Mouse (Mus musculus): Measurements from ENCODE around the gene Fcnb.

The Fcnb gene

GRCm38 (mm10) chr2:28032469-28032868, 52.2 kb downstream of the Fcnb start:
- DNase-seq (ENCODE audit: low spot score in 2 of 2): no peak

DNA sequence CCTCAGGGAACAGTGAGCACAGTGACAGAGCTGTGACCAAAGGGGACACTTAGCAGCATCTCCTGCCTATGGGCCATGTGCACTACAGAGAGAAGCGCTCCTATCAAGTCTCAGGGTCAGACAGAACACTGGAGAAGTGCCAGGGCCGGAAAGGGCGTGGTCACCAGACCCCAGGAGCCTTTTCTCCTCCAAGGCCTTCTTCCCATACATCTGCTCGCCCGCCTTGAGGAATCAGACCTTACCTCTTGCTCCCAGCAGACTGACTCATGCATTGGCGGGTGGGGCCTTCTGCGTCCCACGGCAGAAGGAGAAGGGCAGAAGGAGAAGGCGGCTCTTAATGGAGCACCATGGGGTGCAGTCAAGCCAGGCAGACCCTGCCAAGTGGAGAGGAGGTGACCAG, 52.8 kb downstream of the Fcnb start:
- DNase-seq (ENCODE audit: low spot score in 2 of 2): no peak
